Mouse (Mus musculus) lung, postnatal 36 days (tissue): ENCODE data around the gene Nutm1.
"Not testable (repeated sequence)": the region's sequence is repeated elsewhere in the genome, so short reads cannot be mapped to it uniquely, and the experiment has no call there.

Experiments
- DNase-seq: peaks from one replicate; pipeline ENCODE4 v3.0.0; 2022; ENCODE audit warnings: mixed read lengths

Gene Nutm1

DNA sequence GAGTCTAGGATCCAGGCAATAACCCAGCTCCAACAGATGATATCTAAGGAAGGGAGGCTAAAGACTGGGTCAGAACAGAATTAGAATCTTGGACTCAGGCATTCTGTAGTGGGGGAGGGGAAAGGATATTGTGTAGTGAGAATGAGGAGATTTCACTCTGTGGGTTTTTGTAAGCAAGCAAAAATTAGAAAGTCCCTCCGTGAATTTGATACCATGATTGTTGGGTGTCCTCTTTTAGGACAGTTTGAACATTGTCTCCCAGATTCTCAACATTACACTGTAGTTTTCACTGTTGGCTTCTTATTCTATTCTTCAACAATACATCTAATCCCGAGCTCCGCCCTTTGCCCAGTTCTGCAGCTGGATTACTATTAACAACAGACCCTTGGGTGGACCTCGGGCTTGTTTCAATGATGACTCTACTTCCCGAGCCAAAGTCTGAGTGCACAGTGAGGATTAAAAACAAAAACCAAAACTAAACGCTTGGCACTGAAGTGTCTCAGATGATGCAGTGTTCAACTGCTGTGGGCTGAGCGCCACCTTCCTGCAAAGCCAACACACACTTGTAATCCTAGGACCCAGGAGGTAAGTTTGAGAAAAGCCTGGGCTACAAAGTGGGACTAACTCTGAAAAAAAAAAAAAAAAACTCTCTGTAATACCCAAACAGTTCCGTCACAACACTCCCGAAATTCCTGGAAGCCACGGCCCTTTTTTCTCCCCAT, at the start of gene Nutm1:
Gene Nutm1, minus strand, starts transcription at position 51 of the 722 bp plus-strand sequence.
- peak; percentile 42 for DNase-seq

DNA sequence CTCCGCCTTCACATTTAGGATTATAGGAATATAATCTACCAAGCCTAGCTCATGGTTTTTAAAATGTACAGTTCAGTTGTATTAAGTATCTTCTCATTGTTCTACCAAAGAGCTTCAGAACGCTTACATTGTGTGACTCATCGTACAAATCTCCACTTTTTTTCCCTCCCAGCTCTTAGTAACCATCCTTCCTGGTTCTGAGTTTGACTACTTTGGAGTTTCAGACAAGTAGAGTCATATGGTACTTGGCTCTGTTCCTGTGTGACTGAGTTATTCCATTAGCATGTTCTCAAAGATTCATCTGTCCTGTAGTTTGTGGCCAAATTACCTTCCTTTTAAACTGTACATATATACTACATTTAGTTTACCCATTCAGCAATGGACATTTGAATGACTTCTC, 49.6 kb upstream of the Nutm1 start:
- peak; percentile 14 for DNase-seq

DNA sequence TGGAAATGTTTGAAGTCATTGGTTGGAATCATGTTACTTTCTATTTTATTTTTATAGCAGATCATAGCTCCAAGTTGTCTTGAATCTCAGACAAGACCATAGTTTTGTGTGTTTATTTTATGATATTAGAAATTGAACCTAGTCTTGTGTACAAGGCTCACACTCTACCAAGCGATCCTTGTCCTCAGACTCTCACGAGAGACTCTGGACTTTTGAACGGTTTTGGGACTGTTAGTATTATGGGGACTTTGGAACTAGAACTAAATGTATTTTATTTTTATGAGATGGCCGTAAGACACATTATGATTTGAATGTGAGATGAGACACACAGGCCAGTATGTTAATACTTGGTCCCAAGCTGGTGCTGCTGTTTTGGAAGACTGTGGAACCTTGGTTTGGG, 39.1 kb upstream of the Nutm1 start:
- DNase-seq, result no peak

- DNase-seq, result no peak
Observed at GRCm38 (mm10) chr2:112296211-112296610, 37.1 kb upstream of the Nutm1 start.

- no peak for DNase-seq
Observed at GRCm38 (mm10) chr2:112292823-112293222, 33.7 kb upstream of the Nutm1 start.

DNA sequence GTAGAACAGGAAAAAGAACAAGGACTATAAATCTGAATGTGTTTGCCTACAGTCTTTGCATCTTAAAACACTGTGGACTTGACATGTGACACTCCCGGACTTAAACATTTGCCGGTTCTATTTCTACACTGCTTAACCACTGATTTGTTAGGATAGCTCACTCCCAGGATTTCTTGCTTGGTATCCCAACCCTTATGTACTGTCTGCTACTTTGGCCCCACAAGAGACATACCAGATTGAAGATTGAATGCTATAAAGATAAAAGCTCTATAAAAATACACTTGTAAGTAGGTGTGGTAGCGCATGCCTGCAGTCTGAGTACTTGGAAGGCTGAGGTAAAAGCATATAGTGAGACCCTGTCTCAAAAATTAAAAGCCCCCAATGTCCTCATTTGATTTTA, 30.4 kb upstream of the Nutm1 start:
- no peak for DNase-seq

DNA sequence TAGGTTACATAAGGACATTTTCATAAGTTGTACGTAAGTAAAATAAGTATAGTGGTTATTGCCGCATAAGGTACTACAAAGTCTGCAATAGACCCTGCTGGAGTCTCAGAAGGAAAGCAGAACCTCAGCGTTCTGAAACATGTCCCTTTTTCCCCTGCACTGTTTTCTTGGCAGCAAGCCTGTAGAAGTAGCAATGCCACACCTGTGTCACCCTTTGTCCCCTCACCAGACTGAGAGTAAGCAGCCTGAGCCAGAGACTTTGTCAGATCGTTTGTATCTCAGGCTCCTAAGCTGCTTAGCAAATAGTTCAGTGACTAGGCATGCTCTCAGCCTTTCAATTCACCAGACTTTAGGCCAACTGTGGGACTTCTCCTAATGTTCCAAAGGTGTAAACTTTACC, 28.0 kb upstream of the Nutm1 start:
- DNase-seq, result no peak

DNA sequence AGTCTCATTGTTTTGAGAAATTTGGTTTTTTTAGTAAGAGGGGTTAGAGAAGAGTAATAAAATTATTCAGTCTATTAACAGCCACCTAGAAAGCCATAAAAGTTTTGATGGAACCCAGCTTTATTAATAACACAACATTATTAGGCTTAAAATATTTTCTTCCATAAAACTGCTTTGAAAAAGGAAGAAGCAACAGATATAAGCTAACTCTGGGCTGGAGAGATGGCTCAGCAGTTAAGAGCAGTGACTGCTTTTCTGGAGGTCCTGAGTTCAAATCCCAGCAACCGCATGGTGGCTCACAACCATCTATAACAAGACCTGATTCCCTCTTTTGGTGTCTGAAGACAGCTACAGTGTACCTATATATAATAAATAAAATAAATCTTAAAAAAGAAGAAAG, 27.0 kb upstream of the Nutm1 start:
- not testable (repeated sequence) for DNase-seq

- DNase-seq, result no peak
Observed at GRCm38 (mm10) chr2:112285031-112285390, 25.9 kb upstream of the Nutm1 start.

DNA sequence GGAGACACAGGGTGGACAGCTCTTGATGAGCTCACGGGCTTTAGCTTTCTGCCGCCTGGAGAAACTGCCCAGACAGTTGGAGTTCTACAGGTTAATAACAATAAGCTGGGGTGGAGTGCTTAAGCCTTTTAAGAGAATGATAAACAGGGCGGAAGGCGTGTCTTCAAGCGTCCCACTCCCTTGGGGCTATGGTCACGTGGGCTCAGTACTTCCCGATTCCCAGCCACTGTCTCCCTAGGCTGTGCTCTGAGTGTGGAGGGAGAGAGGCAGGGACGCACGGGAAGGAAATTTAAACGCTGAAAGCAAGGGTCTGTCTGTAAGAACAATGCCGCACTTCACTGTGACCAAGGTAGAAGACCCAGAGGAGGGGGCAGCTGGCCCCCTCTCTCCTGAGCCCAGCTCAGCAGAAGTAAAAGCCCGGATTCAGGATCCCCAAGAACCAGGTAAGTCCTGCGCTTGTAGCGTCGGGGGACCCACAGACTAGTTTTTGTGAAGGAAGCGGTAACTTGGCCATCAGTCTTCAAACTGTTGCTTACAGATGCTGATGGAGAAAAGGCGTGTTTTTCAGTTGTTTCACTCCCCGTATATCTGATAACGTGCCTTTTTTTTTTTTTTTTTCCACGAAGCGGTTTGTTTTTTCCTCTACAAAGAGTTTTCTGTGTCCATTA, 25.4 kb upstream of the Nutm1 start:
- DNase-seq, result peak; percentile 90

GRCm38 (mm10) chr2:112282846-112283245, 23.8 kb upstream of the Nutm1 start:
- DNase-seq, result no peak

DNA sequence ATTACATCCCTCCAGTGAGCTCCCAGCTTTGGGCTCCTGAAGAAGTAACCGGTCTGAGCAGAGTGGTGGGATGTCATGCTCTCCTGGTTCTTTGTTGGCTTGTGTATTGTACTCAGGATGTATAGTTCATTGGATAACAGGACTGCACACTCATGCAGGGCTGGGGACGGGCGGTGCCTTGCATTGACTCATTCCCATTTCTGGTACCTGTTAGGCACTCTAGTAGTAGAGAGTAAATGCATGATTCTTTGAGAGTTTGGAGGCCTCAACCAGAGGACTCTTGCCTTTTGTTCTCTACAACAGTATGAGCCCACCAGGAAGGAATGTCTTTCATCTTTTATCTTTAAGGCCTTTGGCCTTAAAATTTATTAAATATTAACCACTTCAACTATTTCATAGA, 17.8 kb upstream of the Nutm1 start:
- no peak for DNase-seq

DNA sequence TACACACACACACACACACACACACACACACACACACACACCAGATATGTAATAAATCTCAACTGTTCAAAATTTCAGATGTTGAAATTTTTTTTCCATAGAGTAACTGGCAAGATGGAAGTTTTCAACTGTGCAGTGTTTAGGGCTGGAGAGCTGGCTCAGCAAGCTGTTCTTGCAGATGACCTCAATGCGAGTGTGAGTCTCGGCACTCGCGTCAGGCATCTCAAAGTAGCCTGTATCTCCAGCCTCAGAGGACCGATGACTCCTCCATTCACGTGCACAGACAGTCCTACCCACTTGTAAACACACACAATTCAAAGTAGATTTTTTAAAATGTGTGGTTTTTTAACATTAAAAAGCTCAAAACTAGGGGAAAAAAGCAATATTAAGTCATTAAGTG, 14.4 kb upstream of the Nutm1 start:
- DNase-seq, result no peak

DNA sequence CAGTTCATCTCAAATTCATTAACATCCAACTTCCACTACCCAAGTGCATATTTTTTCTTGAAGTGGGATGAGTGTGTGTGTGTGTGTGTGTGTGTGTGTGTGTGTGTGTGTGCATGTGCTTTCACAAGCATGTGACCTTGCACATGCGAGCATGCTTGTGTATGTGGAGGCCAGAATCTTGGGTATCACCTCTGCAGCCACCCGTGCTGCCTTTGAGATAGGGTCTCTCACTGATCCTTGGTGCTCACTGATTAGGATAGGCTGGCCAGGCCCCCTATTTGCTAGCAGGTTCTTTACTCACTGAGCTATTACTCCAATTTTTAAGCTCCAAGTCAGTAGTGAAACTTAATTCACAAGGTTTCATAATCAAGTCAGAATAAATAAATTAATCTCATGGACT, 13.8 kb upstream of the Nutm1 start:
- no peak for DNase-seq

DNA sequence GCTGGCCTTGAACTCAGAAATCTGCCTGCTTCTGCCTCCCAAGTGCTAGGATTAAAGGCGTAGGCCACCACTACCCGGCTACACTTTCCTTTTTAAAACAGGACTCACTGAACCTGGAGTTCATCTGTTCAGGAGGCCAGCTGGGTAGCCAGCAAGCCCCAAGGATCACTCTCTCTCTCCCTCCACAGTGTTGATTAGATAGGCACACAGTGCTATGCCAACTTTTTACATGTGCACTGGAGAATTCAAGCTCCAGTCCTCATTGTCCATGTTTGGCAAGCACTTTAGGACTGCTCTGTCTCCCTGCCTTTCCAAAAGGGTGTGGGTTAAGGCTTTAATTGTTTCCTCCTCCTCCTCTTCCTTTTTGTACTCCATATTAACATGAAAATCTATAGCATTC, 10.9 kb upstream of the Nutm1 start:
- peak; percentile 14 for DNase-seq

- peak; percentile 28 for DNase-seq
Observed at GRCm38 (mm10) chr2:112267547-112268269, 8.6 kb upstream of the Nutm1 start.

GRCm38 (mm10) chr2:112266780-112267179, 7.7 kb upstream of the Nutm1 start:
- DNase-seq, result peak; percentile 19

DNA sequence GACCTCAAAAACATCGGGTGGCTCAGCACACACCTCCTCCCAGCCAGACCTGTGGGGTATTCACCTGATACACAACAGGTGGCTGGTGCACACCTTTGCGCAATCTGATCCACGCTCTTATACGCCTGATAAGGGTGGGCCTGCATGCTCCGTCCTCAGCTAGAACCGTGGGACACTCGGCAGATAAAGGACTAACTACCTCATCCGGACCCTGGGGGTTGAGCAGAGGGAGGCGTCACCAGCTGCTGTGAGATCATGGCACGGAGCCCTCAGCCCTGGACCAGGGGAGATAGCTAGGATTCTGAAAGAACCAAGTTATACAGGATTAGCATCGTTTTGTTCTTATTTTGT, 7.1 kb upstream of the Nutm1 start, which contains the start of gene Gm21985:
Gene Gm21985, plus strand, starts transcription at position 73 of the 351 bp plus-strand sequence.
- DNase-seq, result peak; percentile 65

GRCm38 (mm10) chr2:112265448-112266241, 6.6 kb upstream of the Nutm1 start, which contains the start of gene Slc12a6:
TSS of gene Slc12a6 (plus strand) at chr2:112265825.
- DNase-seq, result peak; percentile 96

- DNase-seq, result no peak
Observed at GRCm38 (mm10) chr2:112264364-112264763, 5.3 kb upstream of the Nutm1 start.

GRCm38 (mm10) chr2:112262779-112263295, 3.7 kb upstream of the Nutm1 start:
- peak; percentile 40 for DNase-seq

DNA sequence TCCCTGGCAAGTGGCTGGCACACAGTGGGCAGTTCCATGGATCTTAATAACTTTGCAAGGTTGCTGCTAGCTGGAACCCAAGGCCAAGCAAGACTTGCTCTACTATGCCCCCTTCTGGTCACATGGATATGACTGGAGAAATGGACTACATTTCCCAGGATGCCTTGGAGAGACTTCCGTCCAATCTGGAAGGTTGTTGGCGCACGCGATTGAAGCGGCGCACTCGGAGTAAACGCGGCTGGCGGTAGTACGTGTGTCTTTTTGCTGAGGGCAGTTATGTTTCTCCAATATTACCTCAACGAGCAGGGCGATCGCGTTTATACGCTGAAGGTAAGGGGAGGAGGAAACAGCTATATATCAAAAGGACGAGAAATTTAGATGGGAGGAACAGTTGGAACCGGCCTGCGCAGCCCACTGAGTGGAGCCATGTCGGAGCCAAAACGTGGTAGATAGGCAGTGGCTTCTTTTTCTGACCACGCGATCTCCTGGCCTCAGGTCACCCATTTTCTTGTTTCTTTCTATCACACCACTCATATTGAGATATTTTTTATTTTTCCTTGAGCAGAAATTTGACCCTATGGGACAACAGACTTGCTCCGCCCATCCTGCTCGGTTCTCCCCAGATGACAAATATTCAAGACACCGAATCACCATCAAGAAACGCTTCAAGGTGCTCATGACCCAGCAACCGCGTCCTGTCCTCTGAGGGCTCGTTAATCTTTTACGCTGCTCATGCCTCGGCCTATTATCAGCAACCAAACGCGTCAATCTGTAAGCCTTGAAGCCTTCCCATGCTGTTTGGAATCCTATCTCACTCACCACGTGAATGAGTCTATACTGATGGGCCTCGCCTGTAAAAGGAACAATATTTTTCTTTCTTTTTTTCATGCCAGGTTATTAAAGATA, 2.9 kb upstream of the Nutm1 start, which contains the start of gene Nop10:
Gene Nop10, plus strand, starts transcription at position 179 of the 906 bp plus-strand sequence.
- DNase-seq, result peak; percentile 94
